Mouse (Mus musculus) CH12.LX (cell line): ENCODE measurements at regions not wholly inside any gene's neighbourhood (a gene's known extent, or its start where the extent isn't known, plus 50 kb on each side); places are given as distances from the start of the nearest gene placed in this dataset.

Experiments used
- CHD1 ChIP-seq: IDR thresholded peaks from 2 replicates; pipeline ENCODE4 v1.6.1; 2012; ENCODE audit warnings: low read depth, low read length, improper control_type of control experiment, inconsistent platforms
- CHD2 ChIP-seq: IDR thresholded peaks from 2 replicates; pipeline ENCODE4 v1.6.1; 2011; ENCODE audit warnings: low read length, improper control_type of control experiment
- CTCF ChIP-seq, 2 experiments: IDR thresholded peaks in 1 of 2; conservative IDR thresholded peaks in 1 of 2; 2 replicates each; pipeline ENCODE4 v1.5.1; 2011 to 2012; ENCODE audit warnings: low read depth in 2 of 2, low read length in 2 of 2, improper control_type of control experiment in 1 of 2, inconsistent platforms in 1 of 2, mild to moderate bottlenecking in 1 of 2, moderate library complexity in 1 of 2
- EP300 ChIP-seq: IDR thresholded peaks from 2 replicates; pipeline ENCODE4 v1.6.1; 2011; ENCODE audit warnings: low read length, improper control_type of control experiment
- IRF4 ChIP-seq: IDR thresholded peaks from 2 replicates; pipeline ENCODE4 v1.6.1; 2014; ENCODE audit warnings: low read depth, mild to moderate bottlenecking, inconsistent platforms, low read length, improper control_type of control experiment
- MXI1 ChIP-seq: IDR thresholded peaks from 2 replicates; pipeline ENCODE4 v1.6.1; 2011; ENCODE audit warnings: mild to moderate bottlenecking, low read depth, low read length, improper control_type of control experiment
- MYC ChIP-seq: IDR thresholded peaks from 2 replicates; pipeline ENCODE4 v1.6.1; 2011; ENCODE audit warnings: low read depth, mild to moderate bottlenecking, improper control_type of control experiment, low read length
- NRF1 ChIP-seq: IDR thresholded peaks from 2 replicates; pipeline ENCODE4 v1.6.1; 2014; ENCODE audit warnings: low read depth, mild to moderate bottlenecking, inconsistent platforms, low read length, improper control_type of control experiment, moderate library complexity
- POLR2A ChIP-seq: IDR thresholded peaks from 2 replicates; pipeline ENCODE4 v1.6.1; 2011; ENCODE audit warnings: low read depth, mild to moderate bottlenecking, improper control_type of control experiment, low read length
- RAD21 ChIP-seq: IDR thresholded peaks from 2 replicates; pipeline ENCODE4 v1.6.1; 2011; ENCODE audit warnings: low read depth, mild to moderate bottlenecking, low read length, improper control_type of control experiment, moderate library complexity
- SIN3A ChIP-seq: IDR thresholded peaks from 2 replicates; pipeline ENCODE4 v1.6.1; 2012; ENCODE audit warnings: low read length, improper control_type of control experiment, inconsistent platforms
- SMC3 ChIP-seq: IDR thresholded peaks from 2 replicates; pipeline ENCODE4 v1.6.1; 2011; ENCODE audit warnings: low read depth, low read length, improper control_type of control experiment
- TBP ChIP-seq: conservative IDR thresholded peaks from 2 replicates; pipeline ENCODE4 v1.6.1; 2011; ENCODE audit warnings: low read depth, low read length, improper control_type of control experiment
- ZMIZ1 ChIP-seq: IDR thresholded peaks from 2 replicates; pipeline ENCODE4 v1.6.1; 2012; ENCODE audit warnings: low read depth, mild to moderate bottlenecking, inconsistent platforms, low read length, improper control_type of control experiment

GRCm38 (mm10) chr17:50410296-50410695 lies 98.9 kb upstream of the Plcl2 start:
- TF ChIP-seq MXI1 (no peak), SIN3A (no peak), POLR2A (no peak), CTCF (conservative IDR thresholded peaks at IDR 0.05 in 1 of 2, IDR thresholded peaks at IDR 0.05 in 1 of 2; ENCODE audit: low read depth in 2 of 2, low read length in 2 of 2) (no peak), CHD2 (no peak), NRF1 (no peak), ZMIZ1 (no peak), RAD21 (no peak), TBP (no peak), CHD1 (no peak), MYC (no peak), IRF4 (no peak), EP300 (no peak), SMC3 (no peak)
